Mouse (Mus musculus) testis, adult 2 months (tissue): Measurements from ENCODE around the gene AL607142.1.

Experiments used
- CTCF ChIP-seq: fragments of 200-500 bp; IDR thresholded peaks from 2 replicates; pipeline ENCODE4 v1.5.1; 2012; ENCODE audit warnings: low read depth, mild to moderate bottlenecking, inconsistent platforms, low read length, moderate library complexity; ENCODE audit not compliant: control insufficient read depth, insufficient read depth, insufficient replicate concordance
- POLR2A ChIP-seq: fragments of 200-500 bp; IDR thresholded peaks from 2 replicates; pipeline ENCODE4 v1.6.1; 2012; ENCODE audit warnings: low read depth, mild to moderate bottlenecking, inconsistent platforms, low read length, moderate library complexity; ENCODE audit not compliant: control insufficient read depth

- TF ChIP-seq CTCF = no peak
- no peak for TF ChIP-seq POLR2A
Measured at GRCm38 (mm10) chr4:120057529-120057928, 7.3 kb upstream of the AL607142.1 start.
